Mouse (Mus musculus) CD4-positive, CD25-positive, alpha-beta regulatory T cell, adult 4 months (primary cell): ENCODE results near the gene Gpr108. TPM values are rescaled to one million over a fixed set of nuclear protein-coding genes. Genes with fewer than 3 reads are reported as not detected.
A peak's percentile ranks its signal among the peaks of the same experiment; 100 is the strongest.

Experiments used
- ATAC-seq: one replicate; pipeline ENCODE4 v1.8.0; 2017
- polyA plus RNA-seq, 2 experiments: library from polyadenylated mRNA; unstranded; fragments of 100-300 nt; shearing (Covaris generic); gene quantifications; one replicate each; pipeline ENCODE4 v1.2.1; 2017

The Gpr108 gene
- polyA plus RNA-seq, 2 experiments from 2014 or later: 62.0 to 94.4 TPM

GRCm38 (mm10) chr17:57201841-57202724, 46.2 kb downstream of the Gpr108 start:
- ATAC-seq: no peak

DNA sequence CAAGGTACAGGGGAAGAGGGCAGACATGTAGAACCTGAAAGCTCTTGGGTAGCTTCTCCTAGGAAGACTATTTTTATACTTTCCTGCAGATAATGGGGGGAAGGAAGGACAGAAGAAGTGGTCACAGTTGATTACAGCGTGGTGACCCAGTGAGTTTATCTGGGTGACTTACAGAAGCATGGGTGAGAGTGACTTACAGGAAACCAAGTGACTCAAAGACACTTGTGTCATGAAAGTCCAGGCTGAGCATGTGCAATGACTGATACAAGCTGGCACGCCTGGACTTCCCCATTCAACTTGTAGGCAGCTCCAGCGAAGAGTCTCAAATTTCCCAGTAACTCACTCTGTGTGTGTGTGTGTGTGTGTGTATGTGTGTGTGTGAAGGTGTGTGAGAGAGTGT, 50.0 kb downstream of the Gpr108 start:
- ATAC-seq: no peak

DNA sequence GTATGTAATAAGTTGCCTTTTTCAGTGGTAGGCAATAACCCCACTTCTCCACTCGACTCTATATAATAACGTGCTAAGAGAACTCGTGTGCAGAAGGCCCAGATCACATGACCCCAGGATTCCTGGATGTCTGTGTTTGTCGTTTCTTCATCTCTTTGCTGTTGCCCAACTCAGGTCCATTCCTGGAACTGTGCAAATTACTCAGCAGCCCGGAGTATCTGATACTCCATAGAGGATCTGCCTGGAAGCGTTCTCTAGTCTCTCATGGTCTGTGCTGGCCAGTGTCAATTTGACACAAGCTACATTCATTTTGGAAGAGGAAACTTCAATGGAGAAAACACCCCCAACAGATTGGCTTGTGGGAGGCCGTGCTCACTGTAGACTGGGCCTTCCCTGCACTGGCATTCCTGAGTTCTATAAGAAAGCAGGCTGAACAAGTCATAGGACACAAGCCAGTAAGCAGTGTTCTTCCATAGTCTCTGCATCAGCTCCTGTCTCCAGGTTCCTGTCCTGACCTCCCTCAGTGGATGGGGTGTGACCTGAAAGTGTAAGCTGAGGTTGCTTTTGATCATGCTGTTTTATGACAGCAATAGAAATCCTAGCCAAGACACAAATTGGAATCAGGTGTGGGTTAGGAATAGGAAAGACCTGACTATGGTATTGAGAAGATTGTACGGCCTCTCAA, 52.8 kb downstream of the Gpr108 start:
- ATAC-seq: no peak

- ATAC-seq: no peak
Measured at GRCm38 (mm10) chr17:57194771-57195170, 53.5 kb downstream of the Gpr108 start.

GRCm38 (mm10) chr17:57194041-57194507, 54.2 kb downstream of the Gpr108 start, which contains the start of gene Tnfsf14:
Gene Tnfsf14 (minus strand): TSS chr17:57194177.
- ATAC-seq: peak; percentile 86

DNA sequence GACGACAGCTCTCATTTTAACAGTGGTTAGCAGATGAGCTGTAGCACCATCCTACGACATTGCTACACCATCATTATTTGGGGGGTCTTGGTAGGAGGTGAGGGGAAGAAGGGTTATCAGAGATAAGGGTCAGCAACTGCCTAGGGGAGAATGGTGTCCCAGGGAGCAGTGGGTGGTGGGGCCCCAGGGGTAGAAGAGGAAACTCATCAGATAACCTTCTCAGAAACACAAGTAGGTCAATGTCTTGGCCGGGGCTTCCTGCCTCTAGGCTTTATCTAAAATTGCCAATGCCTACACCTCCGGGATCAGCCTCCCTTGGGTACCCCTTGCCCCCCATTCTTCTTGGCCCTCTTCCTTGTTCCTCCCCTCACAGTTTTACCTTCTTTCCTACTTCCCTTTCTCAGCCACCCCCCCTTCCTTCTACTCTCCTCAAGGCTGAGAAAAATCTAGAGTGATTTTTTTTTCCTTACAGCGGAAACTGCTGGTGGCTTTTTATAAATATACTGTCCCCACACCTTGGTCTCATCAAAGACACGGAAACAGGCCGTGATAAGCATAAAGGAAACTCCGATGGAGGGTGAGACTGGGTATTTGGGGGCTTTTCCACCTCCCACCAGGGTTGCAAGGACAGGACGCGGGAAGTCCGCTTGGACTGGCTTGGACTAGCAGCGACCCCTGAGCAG, 59.6 kb downstream of the Gpr108 start:
- peak; percentile 77 for ATAC-seq

- ATAC-seq: no peak
Measured at GRCm38 (mm10) chr17:57185641-57186040, 62.6 kb downstream of the Gpr108 start.

Other genes starting within 250 kb of the Gpr108 start
- gene Pspn, start 248.4 kb downstream of the Gpr108 start, polyA plus RNA-seq: not detected
- gene Gtf2f1, start 237.2 kb downstream of the Gpr108 start, polyA plus RNA-seq: 100 to 1,000 TPM in 1 of 2 experiments, 10 to 100 TPM in 1; 72.1 to 102 TPM
- 1 to 10 TPM in 1 of 2 experiments, not detected in 1; 1.5 TPM for gene Gm17949, start 237.0 kb downstream of the Gpr108 start, polyA plus RNA-seq
- gene Khsrp, start 216.9 kb downstream of the Gpr108 start, polyA plus RNA-seq: 10 to 100 TPM; 16.0 to 29.4 TPM
- gene Slc25a41, start 206.8 kb downstream of the Gpr108 start, polyA plus RNA-seq: not detected
- 1 to 10 TPM; 2.1 to 2.9 TPM for gene Crb3, start 189.3 kb downstream of the Gpr108 start, polyA plus RNA-seq
- 1 to 10 TPM; 2.3 to 3.4 TPM for gene Slc25a23, start 188.6 kb downstream of the Gpr108 start, polyA plus RNA-seq
- 100 to 1,000 TPM; 215 to 337 TPM for gene Dennd1c, start 169.9 kb downstream of the Gpr108 start, polyA plus RNA-seq
- gene Tubb4a, start 160.7 kb downstream of the Gpr108 start, polyA plus RNA-seq: 1 to 10 TPM; 4.3 to 7.8 TPM
- 10 to 100 TPM in 1 of 2 experiments, 1 to 10 TPM in 1; 8.2 to 11.9 TPM for gene Tnfsf9, start 143.1 kb downstream of the Gpr108 start, polyA plus RNA-seq
- under 1 TPM in 1 of 2 experiments, not detected in 1; 0.52 TPM for gene Cd70, start 98.7 kb downstream of the Gpr108 start, polyA plus RNA-seq
- gene Tnfsf14, start 54.3 kb downstream of the Gpr108 start, polyA plus RNA-seq: 10 to 100 TPM in 1 of 2 experiments, 1 to 10 TPM in 1; 5.9 to 11.7 TPM
- 1 to 10 TPM in 1 of 2 experiments, under 1 TPM in 1; 0.85 to 1.3 TPM for gene C3, start 20.3 kb downstream of the Gpr108 start, polyA plus RNA-seq
- gene Trip10, start 1.0 kb upstream of the Gpr108 start, polyA plus RNA-seq: 1 to 10 TPM; 2.6 to 3.6 TPM
- 100 to 1,000 TPM in 1 of 2 experiments, 10 to 100 TPM in 1; 88.9 to 130 TPM for gene Vav1, start 30.7 kb upstream of the Gpr108 start, polyA plus RNA-seq
- gene Adgre1, start 110.2 kb upstream of the Gpr108 start, polyA plus RNA-seq: 1 to 10 TPM in 1 of 2 experiments, under 1 TPM in 1; 0.79 to 2.9 TPM